Mouse (Mus musculus): ENCODE data around the gene Habp2. TPM values are rescaled to one million over a fixed set of nuclear protein-coding genes. Genes with fewer than 3 reads are reported as not detected.

The Habp2 gene
- polyA plus RNA-seq, 1 experiment, result 23.9 TPM

- no peak for DNase-seq (ENCODE audit: low read depth, low spot score)
- WGBS, result 91% methylated on average over 12 of the region's 12 CpGs
Observed at GRCm38 (mm10) chr19:56355201-56355600, 68.3 kb downstream of the Habp2 start.

GRCm38 (mm10) chr19:56356480-56357373, 69.8 kb downstream of the Habp2 start:
- peak; percentile 84 for DNase-seq (ENCODE audit: low read depth, low spot score)
- WGBS, result 10% methylated on average over 17 of the region's 17 CpGs

GRCm38 (mm10) chr19:56357374-56357708, 70.4 kb downstream of the Habp2 start:
- 23% methylated on average over 2 of the region's 2 CpGs for WGBS
- DNase-seq (ENCODE audit: low read depth, low spot score), result peak; percentile 13

GRCm38 (mm10) chr19:56358890-56359289, 72.0 kb downstream of the Habp2 start:
- 90% methylated on average over 2 of the region's 2 CpGs for WGBS
- DNase-seq (ENCODE audit: low read depth, low spot score), result no peak

GRCm38 (mm10) chr19:56363721-56364460, 77.0 kb downstream of the Habp2 start:
- no peak for DNase-seq (ENCODE audit: low read depth, low spot score)
- WGBS, result 57% methylated on average over 15 of the region's 15 CpGs

- 71% methylated on average over 8 of the region's 8 CpGs for WGBS
- no peak for DNase-seq (ENCODE audit: low read depth, low spot score)
Observed at GRCm38 (mm10) chr19:56364563-56364962, 77.6 kb downstream of the Habp2 start.

- 82% methylated on average over 11 of the region's 11 CpGs for WGBS
- no peak for DNase-seq (ENCODE audit: low read depth, low spot score)
Observed at GRCm38 (mm10) chr19:56366168-56366567, 79.2 kb downstream of the Habp2 start.

GRCm38 (mm10) chr19:56366625-56367024, 79.7 kb downstream of the Habp2 start:
- no peak for DNase-seq (ENCODE audit: low read depth, low spot score)
- 69% methylated on average over 9 of the region's 9 CpGs for WGBS

GRCm38 (mm10) chr19:56367778-56368177, 80.8 kb downstream of the Habp2 start:
- 63% methylated on average over 7 of the region's 7 CpGs for WGBS
- DNase-seq (ENCODE audit: low read depth, low spot score), result no peak

- no peak for DNase-seq (ENCODE audit: low read depth, low spot score)
- 86% methylated on average over 7 of the region's 7 CpGs for WGBS
Observed at GRCm38 (mm10) chr19:56368912-56369311, 82.0 kb downstream of the Habp2 start.

Other genes with a start within 250 kb of the Habp2 start
- 1.2 and 1.4 TPM in 2 replicates for gene Nrap, start 102.9 kb downstream of the Habp2 start, polyA plus RNA-seq (2012; rRNA removed)
- gene Casp7, start 110.0 kb downstream of the Habp2 start, polyA plus RNA-seq (2012; rRNA removed), result 126 and 190 TPM in 2 replicates
- gene Plekhs1, start 174.5 kb downstream of the Habp2 start, polyA plus RNA-seq (2012; rRNA removed), result 0.43 TPM in 2 replicates

All from large intestine, adult 2 months (tissue).